ENCODE assay signal across 8 mouse cellular contexts in the genomic region with DNA sequence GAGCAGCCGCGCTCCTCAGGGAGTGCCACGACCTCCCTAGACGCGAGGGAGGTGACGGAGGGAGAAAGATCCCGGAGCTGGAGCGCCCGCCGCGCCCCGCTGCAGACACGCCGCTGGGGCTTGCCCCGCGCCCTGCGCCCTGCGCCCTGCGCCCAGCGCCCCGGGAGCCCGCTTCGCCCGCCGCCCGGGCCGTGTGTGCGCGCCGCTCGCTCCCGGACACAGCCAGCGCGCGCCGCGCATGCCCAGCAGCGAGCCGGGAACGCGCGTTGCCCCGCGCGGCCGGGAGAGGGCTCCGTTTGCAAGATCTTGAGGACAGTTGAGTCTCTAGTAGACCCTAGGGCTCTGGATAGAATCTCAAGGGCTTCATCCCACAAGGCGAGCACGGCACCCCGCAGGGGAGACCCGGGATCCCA. TPM values are rescaled to one million over a fixed set of nuclear protein-coding genes. Genes with fewer than 3 reads are reported as not detected.
A peak's percentile ranks its signal among the peaks of the same experiment; 100 is the strongest.
DNase-seq lines count a peak whose midpoint lies in the region; ATAC-seq and TF ChIP-seq lines count a peak whose summit lies in the region.

No protein-coding gene starts in this region.

- TF ChIP-seq RAD21 in CH12.LX (IDR thresholded peaks at IDR 0.05; ENCODE audit: low read depth, low read length), result peak; percentile 12

- TF ChIP-seq CTCF in CH12.LX (conservative IDR thresholded peaks at IDR 0.05 in 1 of 2, IDR thresholded peaks at IDR 0.05 in 1 of 2; ENCODE audit: low read depth in 2 of 2, low read length in 2 of 2), result peak in 1 of 2 experiments; percentile 39; a peak in 2 of 4 replicates
- peak; percentile 34 for TF ChIP-seq CTCF in lung, embryonic 14.5 days (IDR thresholded peaks at IDR 0.05; ENCODE audit: low read depth)
- no peak for TF ChIP-seq CTCF in thymus, adult 2 months (IDR thresholded peaks at IDR 0.05; ENCODE audit: borderline replicate concordance, control insufficient read depth, extremely low read depth, insufficient read depth, low read length, poor library complexity)

- no peak for TF ChIP-seq EP300 in CH12.LX (IDR thresholded peaks at IDR 0.05; ENCODE audit: low read length)

- H3K4me2 ChIP-seq in CH12.LX (ENCODE audit: insufficient read depth, low read depth, poor library complexity, severe bottlenecking), result peak overlapping the region; percentile 87; the same call in 1 of the 2 replicates
- peak overlapping the region; percentile 92 for H3K4me2 ChIP-seq in lung, embryonic 14.5 days

- DNase-seq in CH12.LX (ENCODE audit: extremely low read depth), result peak; percentile 51
- peak; percentile 83 for DNase-seq in cerebellum, adult 11-12 months
- peak; percentile 72 for DNase-seq in forelimb bud, embryonic 11.5 days (ENCODE audit: low read depth, low spot score)
- DNase-seq in heart, postnatal 4 days, result peak; percentile 89
- peak; percentile 62 for DNase-seq in layer of hippocampus, adult 9-10 months (ENCODE audit: low spot score)
- peak; percentile 93 for DNase-seq in lung, embryonic 14.5 days
- DNase-seq in ovary, adult 18-20 months (ENCODE audit: low spot score), result peak; percentile 78
- peak; percentile 52 for DNase-seq in thymus, adult 2 months

- no peaks in the 10 kb centered on the region for H3K36me3 ChIP-seq in CH12.LX (replicated peaks in 1 of 2; ENCODE audit: control insufficient read depth in 1 of 2, insufficient read depth in 1 of 2, low read length in 1 of 2)
- no peaks in the 10 kb centered on the region for H3K36me3 ChIP-seq in lung, embryonic 14.5 days (ENCODE audit: insufficient read depth)
- no peaks in the 10 kb centered on the region for H3K36me3 ChIP-seq in thymus, adult 2 months (ENCODE audit: control insufficient read depth, insufficient read depth, low read length)

- no peaks in the 10 kb centered on the region for H3K79me2 ChIP-seq in CH12.LX (replicated peaks; ENCODE audit: control insufficient read depth, extremely low read depth, insufficient read depth, poor library complexity, severe bottlenecking)

- peak; percentile 87 for ATAC-seq in lung, embryonic 14.5 days (ENCODE audit: insufficient read depth)

- peak overlapping the region; percentile 45 to 77 (median 55) for H3K4me3 ChIP-seq in CH12.LX (replicated peaks in 1 of 3; ENCODE audit: low read depth in 2 of 3, low read length in 2 of 3, poor library complexity in 1 of 3)
- peak overlapping the region; percentile 68 for H3K4me3 ChIP-seq in lung, embryonic 14.5 days (ENCODE audit: low read depth, low read length)
- peak overlapping the region; percentile 45 for H3K4me3 ChIP-seq in thymus, adult 2 months (ENCODE audit: control insufficient read depth, insufficient read depth, low read length)

- H3K4me1 ChIP-seq in CH12.LX (ENCODE audit: control insufficient read depth in 1 of 2, insufficient read depth in 2 of 2), result peaks cover 0 to 24% of the 10 kb centered on the region in 2 experiments; a peak in 2 of 4 replicates
- peaks cover 2% of the 10 kb centered on the region; the same call in 1 of the 2 replicates for H3K4me1 ChIP-seq in lung, embryonic 14.5 days (ENCODE audit: insufficient read depth)
- H3K4me1 ChIP-seq in thymus, adult 2 months (replicated peaks; ENCODE audit: control insufficient read depth, insufficient read depth, low read length), result peaks cover 10% of the 10 kb centered on the region; the same call in 1 of the 2 replicates

- no peaks in the 10 kb centered on the region for H3K27me3 ChIP-seq in CH12.LX (replicated peaks)
- H3K27me3 ChIP-seq in lung, embryonic 14.5 days (ENCODE audit: insufficient read depth, low read length), result no peaks in the 10 kb centered on the region
- peaks cover 3% of the 10 kb centered on the region; the same call in 1 of the 2 replicates for H3K27me3 ChIP-seq in thymus, adult 2 months (ENCODE audit: control insufficient read depth, insufficient read depth, low read length)

- in situ Hi-C loops in CH12.LX (cut with MboI; ENCODE audit: low pct_ligation_motif_present, low pct_unique_long_range_greater_than_20kb, low sequenced_read_pairs), result loop anchor here (10.0 kb wide), 1 partner anchor 204 kb away; no protein-coding TSS in a partner anchor

- H3K9me3 ChIP-seq in CH12.LX (replicated peaks; ENCODE audit: low read length), result peaks cover 7% of the 10 kb centered on the region
- no peaks in the 10 kb centered on the region for H3K9me3 ChIP-seq in lung, embryonic 14.5 days (ENCODE audit: low read depth, low read length)

- no peak overlapping the region for H3K9ac ChIP-seq in CH12.LX (ENCODE audit: insufficient read depth, low read depth)
- peak overlapping the region; percentile 71 for H3K9ac ChIP-seq in lung, embryonic 14.5 days

- no peak for TF ChIP-seq POLR2A in CH12.LX (IDR thresholded peaks at IDR 0.05; ENCODE audit: low read depth, low read length)
- no peak for TF ChIP-seq POLR2A in thymus, adult 2 months (IDR thresholded peaks at IDR 0.05; ENCODE audit: control insufficient read depth, extremely low read depth, insufficient read depth, low read length, poor library complexity)

- WGBS in lung, embryonic 14.5 days, result under 1% methylated on average over 45 of the region's 51 CpGs
- 1% methylated on average over 51 of the region's 51 CpGs for WGBS in thymus, adult 2 months

- dilution Hi-C loops in CH12.LX (cut with MboI; ENCODE audit: extremely low pct_ligation_motif_present, extremely low pct_unique_long_range_greater_than_20kb, low sequenced_read_pairs), result no loop called here

- no peak overlapping the region for H3K27ac ChIP-seq in CH12.LX (ENCODE audit: insufficient read depth, low read depth)
- peak overlapping the region; percentile 16; the same call in 1 of the 2 replicates for H3K27ac ChIP-seq in lung, embryonic 14.5 days (ENCODE audit: low read depth)
- H3K27ac ChIP-seq in thymus, adult 2 months (ENCODE audit: control insufficient read depth, insufficient read depth, low read length), result no peak overlapping the region

TF ChIP-seq in CH12.LX, 34 proteins besides CTCF, POLR2A, EP300 and RAD21:
- TF ChIP-seq UBTF (IDR thresholded peaks at IDR 0.05; ENCODE audit: low read depth, low read length), result no peak
- no peak for TF ChIP-seq RCOR1 (conservative IDR thresholded peaks at IDR 0.05; ENCODE audit: low read depth, low read length)
- no peak for TF ChIP-seq MAZ (IDR thresholded peaks at IDR 0.05; ENCODE audit: low read depth, low read length)
- no peak for TF ChIP-seq JUND (conservative IDR thresholded peaks at IDR 0.05; ENCODE audit: low read depth, low read length)
- no peak for TF ChIP-seq TCF12 (IDR thresholded peaks at IDR 0.05; ENCODE audit: low read depth, low read length)
- TF ChIP-seq NRF1 (IDR thresholded peaks at IDR 0.05; ENCODE audit: low read depth, low read length), result peak; percentile 84
- 0 out of 2 replicates have a peak, but pooled peaks have one; percentile 4 for TF ChIP-seq SMC3 (IDR thresholded peaks at IDR 0.05; ENCODE audit: low read depth, low read length)
- no peak for TF ChIP-seq NELFE (IDR thresholded peaks at IDR 0.05; ENCODE audit: low read depth, low read length)
- no peak for TF ChIP-seq CHD2 (IDR thresholded peaks at IDR 0.05; ENCODE audit: low read length)
- TF ChIP-seq ETS1 (conservative IDR thresholded peaks at IDR 0.05; ENCODE audit: low read depth, low read length), result no peak
- TF ChIP-seq USF2 (conservative IDR thresholded peaks at IDR 0.05; ENCODE audit: low read depth, low read length), result no peak
- no peak for TF ChIP-seq MAFK (IDR thresholded peaks at IDR 0.05; ENCODE audit: insufficient replicate concordance, low read length)
- TF ChIP-seq ELF1 (IDR thresholded peaks at IDR 0.05; ENCODE audit: low read depth, low read length), result no peak

RNA-seq across cellular contexts. Expression of a gene that starts 5.6 kb away (rescaled TPM):
- total RNA-seq in CH12.LX (2012; rRNA removed) (2.2 TPM in 2 replicates), CH12.LX (2014; rRNA removed) (2.2 and 2.4 TPM in 2 replicates)
- 6.5 and 7.4 TPM in 2 replicates for polyA plus RNA-seq in CH12.LX (2012; ENCODE audit: insufficient read length, low read depth)
- 10 to 100 TPM; 20.4 to 20.8 TPM for total RNA-seq in heart, postnatal 4 days (2021)
- 24.5 and 26.7 TPM in 2 replicates for polyA plus RNA-seq in lung, embryonic 14.5 days (2014; fragmentation: Nextera tagmentation; extraction: Ambion mirVana)
- 1.8 and 2.5 TPM in 2 replicates for polyA plus RNA-seq in thymus, adult 2 months (2012; rRNA removed)
